12 mouse cellular contexts compared by ENCODE assay signal in the genomic region with DNA sequence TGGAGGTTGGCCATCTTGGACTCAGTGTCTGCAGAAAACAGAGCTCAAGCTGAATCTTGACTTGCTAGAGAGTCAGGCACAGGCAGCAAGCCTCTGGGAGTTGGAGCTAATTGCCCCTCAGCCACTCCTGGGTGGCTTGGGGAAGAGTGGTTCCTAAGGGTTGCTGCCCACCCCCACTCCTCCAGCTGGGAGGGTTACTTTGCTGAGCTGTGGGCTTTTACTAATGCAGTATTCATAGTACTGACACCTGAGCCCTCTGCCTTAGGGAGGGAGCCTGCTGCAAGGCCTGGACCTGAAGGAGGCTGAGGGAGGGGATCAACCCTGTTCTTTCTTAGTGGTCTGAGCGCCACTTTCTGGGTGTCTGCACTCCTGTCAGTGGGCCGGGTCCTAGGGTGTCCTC. TPM values are rescaled to one million over a fixed set of nuclear protein-coding genes. Genes with fewer than 3 reads are reported as not detected.
DNase-seq lines count a peak whose midpoint lies in the region; ATAC-seq and TF ChIP-seq lines count a peak whose summit lies in the region.
"Had no signal": no experiment of that assay in that cellular context is flagged by ENCODE, and none has a peak within 500 bp of the region (broad histone marks: within the 10 kb centered on the region; RNA-seq: fewer than 3 reads in every experiment).

No protein-coding gene starts in this region.

- H3K27ac ChIP-seq in forebrain, postnatal 0 days (ENCODE audit: low read depth, low read length): no peak overlapping the region
- H3K27ac ChIP-seq in midbrain, embryonic 10.5 days (replicated peaks): peak overlapping the region; percentile 85
- H3K27ac ChIP-seq: stomach, postnatal 0 days had no signal

- H3K4me3 ChIP-seq in forebrain, postnatal 0 days (ENCODE audit: low read depth, low read length): peak overlapping the region; percentile 55
- H3K4me3 ChIP-seq in midbrain, embryonic 10.5 days: peak overlapping the region; percentile 58
- H3K4me3 ChIP-seq: megakaryocyte, embryonic 14.5 days had no signal

- peaks cover 21% of the 10 kb centered on the region for H3K4me1 ChIP-seq in forebrain, postnatal 0 days (ENCODE audit: insufficient read depth)
- peaks cover 35% of the 10 kb centered on the region for H3K4me1 ChIP-seq in midbrain, embryonic 10.5 days

- H3K4me2 ChIP-seq in forebrain, postnatal 0 days (ENCODE audit: low read depth): peak overlapping the region; percentile 67

- peaks cover 63% of the 10 kb centered on the region for H3K36me3 ChIP-seq in forebrain, postnatal 0 days (ENCODE audit: insufficient read depth)
- H3K36me3 ChIP-seq in midbrain, embryonic 10.5 days: peaks cover 69% of the 10 kb centered on the region

- peak; percentile 32 for DNase-seq in retina, embryonic 14.5 days (ENCODE audit: low spot score)
- DNase-seq in retina, postnatal 1 day: no peak
- DNase-seq in forebrain, postnatal 0 days: no peak
- no peak for DNase-seq in midbrain, embryonic 10.5 days (ENCODE audit: low spot score)
- no peak for DNase-seq in ovary, adult 18-20 months (ENCODE audit: low spot score)
- DNase-seq in kidney, adult 8-10 months: no peak
- DNase-seq: gastrocnemius, postnatal 14 days; liver, postnatal 0 days had no signal

- no peak for TF ChIP-seq CTCF in forebrain, postnatal 0 days (IDR thresholded peaks at IDR 0.05; ENCODE audit: low read depth)

- H3K27me3 ChIP-seq in forebrain, postnatal 0 days (ENCODE audit: insufficient read depth, low read length): no peaks in the 10 kb centered on the region
- H3K27me3 ChIP-seq in midbrain, embryonic 10.5 days (ENCODE audit: low read depth, poor library complexity, severe bottlenecking): no peaks in the 10 kb centered on the region
- H3K27me3 ChIP-seq: megakaryocyte, embryonic 14.5 days had no signal

- H3K9ac ChIP-seq in forebrain, postnatal 0 days: peak overlapping the region; percentile 76
- H3K9ac ChIP-seq: liver, postnatal 0 days had no signal

- H3K9me3 ChIP-seq in forebrain, postnatal 0 days (ENCODE audit: low read length): no peaks in the 10 kb centered on the region
- H3K9me3 ChIP-seq in midbrain, embryonic 10.5 days (replicated peaks): no peaks in the 10 kb centered on the region
- H3K9me3 ChIP-seq: megakaryocyte, embryonic 14.5 days had no signal

- no peak for ATAC-seq in forebrain, postnatal 0 days
- ATAC-seq in erythroid progenitor cell, adult 5-6 weeks (replicated peaks; ENCODE audit: low FRiP score, poor library complexity, severe bottlenecking): no peak
- ATAC-seq: liver, postnatal 0 days had no signal

- WGBS in forebrain, postnatal 0 days: 63% methylated on average over 2 of the region's 2 CpGs
- 61% methylated on average over 2 of the region's 2 CpGs for WGBS in midbrain, embryonic 10.5 days

RNA-seq across cellular contexts. Expression of gene Dctn1, which starts 21.2 kb away (rescaled TPM):
- 97.3 and 126 TPM in 2 replicates for total RNA-seq in forebrain, postnatal 0 days (2014; rRNA removed)
- 132 and 152 TPM in 2 replicates for polyA plus RNA-seq in forebrain, postnatal 0 days (2015; fragmentation: Nextera tagmentation; extraction: Ambion mirVana)
- 105 and 128 TPM in 2 replicates for polyA plus RNA-seq in midbrain, embryonic 10.5 days (2016; fragmentation: Nextera tagmentation; extraction: Ambion mirVana)
- 27.7 and 33.5 TPM in 2 replicates for total RNA-seq in erythroid progenitor cell, adult 5-6 weeks (2015; ENCODE audit: low replicate concordance)
- 74.6 and 104 TPM in 2 replicates for total RNA-seq in erythroid progenitor cell, adult 5-6 weeks (2017; ENCODE audit: low replicate concordance)

RNA-seq across cellular contexts. Expression of gene 1700003E16Rik, which starts 30.7 kb away (rescaled TPM):
- 17.0 and 17.5 TPM in 2 replicates for total RNA-seq in forebrain, postnatal 0 days (2014; rRNA removed)
- 13.9 and 18.3 TPM in 2 replicates for polyA plus RNA-seq in forebrain, postnatal 0 days (2015; fragmentation: Nextera tagmentation; extraction: Ambion mirVana)
- 1.9 and 2.0 TPM in 2 replicates for polyA plus RNA-seq in midbrain, embryonic 10.5 days (2016; fragmentation: Nextera tagmentation; extraction: Ambion mirVana)
- not detected in 2 replicates for total RNA-seq in erythroid progenitor cell, adult 5-6 weeks (2015; ENCODE audit: low replicate concordance)
- not detected in 2 replicates for total RNA-seq in erythroid progenitor cell, adult 5-6 weeks (2017; ENCODE audit: low replicate concordance)
- total RNA-seq: common myeloid progenitor, adult 5-6 weeks; gastrocnemius, postnatal 14 days had no signal

RNA-seq across cellular contexts. Expression of gene Wdr54, which starts 30.7 kb away (rescaled TPM):
- total RNA-seq in forebrain, postnatal 0 days (2014; rRNA removed): 11.1 and 13.4 TPM in 2 replicates
- 19.7 and 24.1 TPM in 2 replicates for polyA plus RNA-seq in forebrain, postnatal 0 days (2015; fragmentation: Nextera tagmentation; extraction: Ambion mirVana)
- polyA plus RNA-seq in midbrain, embryonic 10.5 days (2016; fragmentation: Nextera tagmentation; extraction: Ambion mirVana): 13.0 and 14.6 TPM in 2 replicates
- not detected in 2 replicates for total RNA-seq in erythroid progenitor cell, adult 5-6 weeks (2015; ENCODE audit: low replicate concordance)
- total RNA-seq in erythroid progenitor cell, adult 5-6 weeks (2017; ENCODE audit: low replicate concordance): not detected in 2 replicates
- total RNA-seq: common myeloid progenitor, adult 5-6 weeks had no signal

RNA-seq across cellular contexts. Expression of gene Slc4a5, which starts 32.7 kb away (rescaled TPM):
- total RNA-seq in forebrain, postnatal 0 days (2014; rRNA removed): 1.3 and 1.7 TPM in 2 replicates
- polyA plus RNA-seq in forebrain, postnatal 0 days (2015; fragmentation: Nextera tagmentation; extraction: Ambion mirVana): 0.45 and 1.3 TPM in 2 replicates
- polyA plus RNA-seq in midbrain, embryonic 10.5 days (2016; fragmentation: Nextera tagmentation; extraction: Ambion mirVana): 0.67 and 0.79 TPM in 2 replicates
- not detected in 2 replicates for total RNA-seq in erythroid progenitor cell, adult 5-6 weeks (2015; ENCODE audit: low replicate concordance)
- 0.39 TPM in 1 of 2 replicates, not detected in the other for total RNA-seq in erythroid progenitor cell, adult 5-6 weeks (2017; ENCODE audit: low replicate concordance)
- total RNA-seq: common myeloid progenitor, adult 5-6 weeks; gastrocnemius, postnatal 14 days had no signal

RNA-seq across cellular contexts. Expression of gene Rtkn, which starts 51.7 kb away (rescaled TPM):
- total RNA-seq in forebrain, postnatal 0 days (2014; rRNA removed): 17.1 and 19.4 TPM in 2 replicates
- polyA plus RNA-seq in forebrain, postnatal 0 days (2015; fragmentation: Nextera tagmentation; extraction: Ambion mirVana): 7.9 and 8.1 TPM in 2 replicates
- 35.3 and 39.7 TPM in 2 replicates for polyA plus RNA-seq in midbrain, embryonic 10.5 days (2016; fragmentation: Nextera tagmentation; extraction: Ambion mirVana)
- total RNA-seq in erythroid progenitor cell, adult 5-6 weeks (2015; ENCODE audit: low replicate concordance): not detected in 2 replicates
- total RNA-seq in erythroid progenitor cell, adult 5-6 weeks (2017; ENCODE audit: low replicate concordance): 0.30 TPM in 1 of 2 replicates, not detected in the other

Comparison
In these comparisons a context has a peak if more than half of its experiments do, and no peak if none do; other contexts are left out.
1. RNA of gene 1700003E16Rik, which starts 30.7 kb away (total RNA-seq): 17.0 to 17.5 TPM in forebrain, postnatal 0 days; not detected in erythroid progenitor cell, adult 5-6 weeks; every median in the first group is over 10 times any median in the second.
2. RNA of gene Wdr54, which starts 30.7 kb away (total RNA-seq): 11.1 to 13.4 TPM in forebrain, postnatal 0 days; not detected in erythroid progenitor cell, adult 5-6 weeks; every median in the first group is over 10 times any median in the second.